Comparison of ENCODE assay signal across 23 mouse cellular contexts in genomic region chr11:32013014-32013427, GRCm38 (mm10). TPM values are rescaled to one million over a fixed set of nuclear protein-coding genes. Genes with fewer than 3 reads are reported as not detected.
A peak's percentile ranks its signal among the peaks of the same experiment; 100 is the strongest.
DNase-seq lines count a peak whose midpoint lies in the region; ATAC-seq and TF ChIP-seq lines count a peak whose summit lies in the region.
"Had no signal": no experiment of that assay in that cellular context is flagged by ENCODE, and none has a peak within 500 bp of the region (broad histone marks: within the 10 kb centered on the region; RNA-seq: fewer than 3 reads in every experiment).

No protein-coding gene starts in this region.

- no peaks in the 10 kb centered on the region for H3K36me3 ChIP-seq in kidney, embryonic 15.5 days
- H3K36me3 ChIP-seq in midbrain, embryonic 16.5 days (ENCODE audit: control insufficient read depth, insufficient read depth, low read length), result peaks cover 8% of the 10 kb centered on the region; the same call in 1 of the 2 replicates
- no peaks in the 10 kb centered on the region for H3K36me3 ChIP-seq in midbrain, embryonic 15.5 days (replicated peaks)
- no peaks in the 10 kb centered on the region for H3K36me3 ChIP-seq in limb, embryonic 14.5 days (ENCODE audit: control insufficient read depth, insufficient read depth, low read length)
- H3K36me3 ChIP-seq in intestine, embryonic 16.5 days (ENCODE audit: control insufficient read depth, insufficient read depth, low read length), result no peaks in the 10 kb centered on the region
- H3K36me3 ChIP-seq: embryonic facial prominence, embryonic 15.5 days; heart, embryonic 12.5 days; limb, embryonic 15.5 days had no signal

- H3K4me2 ChIP-seq in kidney, embryonic 15.5 days, result no peak overlapping the region
- no peak overlapping the region for H3K4me2 ChIP-seq in midbrain, embryonic 16.5 days (ENCODE audit: low read length)
- H3K4me2 ChIP-seq in midbrain, embryonic 15.5 days, result no peak overlapping the region
- H3K4me2 ChIP-seq in limb, embryonic 14.5 days (replicated peaks; ENCODE audit: low read depth, low read length, severe bottlenecking), result no peak overlapping the region
- no peak overlapping the region for H3K4me2 ChIP-seq in intestine, embryonic 16.5 days (ENCODE audit: low read depth, low read length)
- H3K4me2 ChIP-seq: embryonic facial prominence, embryonic 15.5 days; forebrain, embryonic 15.5 days; heart, embryonic 12.5 days; limb, embryonic 15.5 days; lung, embryonic 14.5 days; midbrain, embryonic 12.5 days had no signal

- no peak overlapping the region for H3K4me3 ChIP-seq in kidney, embryonic 15.5 days (replicated peaks)
- H3K4me3 ChIP-seq in midbrain, embryonic 16.5 days (ENCODE audit: low read depth, low read length), result no peak overlapping the region
- no peak overlapping the region for H3K4me3 ChIP-seq in midbrain, embryonic 15.5 days
- no peak overlapping the region for H3K4me3 ChIP-seq in limb, embryonic 14.5 days (replicated peaks; ENCODE audit: low read length)
- H3K4me3 ChIP-seq in intestine, embryonic 16.5 days (ENCODE audit: low read length), result no peak overlapping the region
- H3K4me3 ChIP-seq: embryonic facial prominence, embryonic 15.5 days; forebrain, embryonic 15.5 days; heart, embryonic 12.5 days; limb, embryonic 15.5 days; midbrain, embryonic 12.5 days had no signal

- no peaks in the 10 kb centered on the region for H3K9me3 ChIP-seq in kidney, embryonic 15.5 days (replicated peaks)
- H3K9me3 ChIP-seq in midbrain, embryonic 16.5 days (replicated peaks; ENCODE audit: control insufficient read depth, low read length, poor library complexity, severe bottlenecking), result no peaks in the 10 kb centered on the region
- no peaks in the 10 kb centered on the region for H3K9me3 ChIP-seq in midbrain, embryonic 15.5 days
- no peaks in the 10 kb centered on the region for H3K9me3 ChIP-seq in limb, embryonic 14.5 days (ENCODE audit: control insufficient read depth, low read length)
- no peaks in the 10 kb centered on the region for H3K9me3 ChIP-seq in intestine, embryonic 16.5 days (ENCODE audit: control insufficient read depth, low read length)
- H3K9me3 ChIP-seq: embryonic facial prominence, embryonic 15.5 days; forebrain, embryonic 15.5 days; heart, embryonic 12.5 days; limb, embryonic 15.5 days; midbrain, embryonic 12.5 days had no signal

- H3K4me1 ChIP-seq in kidney, embryonic 15.5 days, result peaks cover 14% of the 10 kb centered on the region
- H3K4me1 ChIP-seq in midbrain, embryonic 16.5 days (ENCODE audit: control insufficient read depth, insufficient read depth, low read length), result peaks cover 82% of the 10 kb centered on the region
- peaks cover 88% of the 10 kb centered on the region for H3K4me1 ChIP-seq in midbrain, embryonic 15.5 days
- H3K4me1 ChIP-seq in limb, embryonic 14.5 days (ENCODE audit: control insufficient read depth, insufficient read depth, low read length), result peaks cover 9% of the 10 kb centered on the region; the same call in 1 of the 2 replicates
- no peaks in the 10 kb centered on the region for H3K4me1 ChIP-seq in intestine, embryonic 16.5 days (ENCODE audit: control insufficient read depth, insufficient read depth, low read length)

- peak; percentile 29; the same call in 1 of the 2 replicates for ATAC-seq in kidney, embryonic 15.5 days (replicated peaks; ENCODE audit: low FRiP score)
- ATAC-seq in midbrain, embryonic 16.5 days, result no peak
- no peak for ATAC-seq in midbrain, embryonic 15.5 days (replicated peaks)
- peak; percentile 19; the same call in 1 of the 2 replicates for ATAC-seq in limb, embryonic 14.5 days (ENCODE audit: low FRiP score, low read depth)
- no peak for ATAC-seq in intestine, embryonic 16.5 days
- ATAC-seq: forebrain, embryonic 15.5 days had no signal

- no peak for TF ChIP-seq POLR2A in limb, embryonic 14.5 days (IDR thresholded peaks at IDR 0.05; ENCODE audit: borderline replicate concordance, extremely low read depth, insufficient read depth, insufficient read length)

- H3K27ac ChIP-seq in kidney, embryonic 15.5 days, result 0 out of 2 replicates have a peak overlapping the region, but pooled peaks have one; percentile 18
- peak overlapping the region; percentile 40; the same call in 1 of the 2 replicates for H3K27ac ChIP-seq in midbrain, embryonic 16.5 days (ENCODE audit: low read length)
- H3K27ac ChIP-seq in midbrain, embryonic 15.5 days, result no peak overlapping the region
- no peak overlapping the region for H3K27ac ChIP-seq in limb, embryonic 14.5 days (replicated peaks; ENCODE audit: low read depth, low read length)
- no peak overlapping the region for H3K27ac ChIP-seq in intestine, embryonic 16.5 days (ENCODE audit: low read length)
- H3K27ac ChIP-seq: embryonic facial prominence, embryonic 15.5 days; limb, embryonic 15.5 days; liver, embryonic 14.5 days; midbrain, embryonic 12.5 days had no signal

- H3K27me3 ChIP-seq in kidney, embryonic 15.5 days, result no peaks in the 10 kb centered on the region
- H3K27me3 ChIP-seq in midbrain, embryonic 16.5 days (ENCODE audit: control insufficient read depth, insufficient read depth, low read depth, low read length), result no peaks in the 10 kb centered on the region
- no peaks in the 10 kb centered on the region for H3K27me3 ChIP-seq in midbrain, embryonic 15.5 days (replicated peaks)
- no peaks in the 10 kb centered on the region for H3K27me3 ChIP-seq in limb, embryonic 14.5 days (ENCODE audit: control insufficient read depth, insufficient read depth, low read length)
- H3K27me3 ChIP-seq in intestine, embryonic 16.5 days (replicated peaks; ENCODE audit: control insufficient read depth, insufficient read depth, low read length), result no peaks in the 10 kb centered on the region
- H3K27me3 ChIP-seq: embryonic facial prominence, embryonic 15.5 days; forebrain, embryonic 15.5 days; heart, embryonic 12.5 days; limb, embryonic 15.5 days; midbrain, embryonic 12.5 days had no signal

- 76% methylated on average over 4 of the region's 4 CpGs for WGBS in kidney, embryonic 15.5 days
- 84% methylated on average over 4 of the region's 4 CpGs for WGBS in midbrain, embryonic 16.5 days
- 86% methylated on average over 4 of the region's 4 CpGs for WGBS in midbrain, embryonic 15.5 days
- WGBS in limb, embryonic 14.5 days, result 67% methylated on average over 4 of the region's 4 CpGs
- 80% methylated on average over 4 of the region's 4 CpGs for WGBS in intestine, embryonic 16.5 days

- H3K9ac ChIP-seq in kidney, embryonic 15.5 days, result no peak overlapping the region
- no peak overlapping the region for H3K9ac ChIP-seq in midbrain, embryonic 16.5 days (ENCODE audit: low read depth, low read length)
- no peak overlapping the region for H3K9ac ChIP-seq in midbrain, embryonic 15.5 days
- no peak overlapping the region for H3K9ac ChIP-seq in limb, embryonic 14.5 days (ENCODE audit: low read depth, low read length, severe bottlenecking)
- H3K9ac ChIP-seq in intestine, embryonic 16.5 days (ENCODE audit: low read depth, low read length), result no peak overlapping the region
- H3K9ac ChIP-seq: embryonic facial prominence, embryonic 15.5 days; forebrain, embryonic 15.5 days; heart, embryonic 12.5 days; limb, embryonic 15.5 days; liver, embryonic 14.5 days; lung, embryonic 14.5 days; midbrain, embryonic 12.5 days had no signal

- DNase-seq in kidney, postnatal 14 days, result no peak
- DNase-seq in CD4-positive helper T cell, adult 2 months (ENCODE audit: low read depth, low spot score), result peak; percentile 31
- no peak for DNase-seq in limb, embryonic 14.5 days (ENCODE audit: low spot score)
- DNase-seq: adrenal gland, postnatal 25 days; B cell, adult 2 months; cerebellum, adult 9-10 months; gastrocnemius, postnatal 10 days; heart, adult 11 months; heart, postnatal 14 days; kidney, postnatal 10 days; right cerebral cortex, adult 18-20 months; right cerebral cortex, postnatal 4 days had no signal

RNA-seq across cellular contexts. Expression of gene Nsg2, which starts 12.8 kb away (rescaled TPM):
- 4.6 and 7.7 TPM in 2 replicates for polyA plus RNA-seq in kidney, embryonic 15.5 days (2015; fragmentation: Nextera tagmentation; extraction: Ambion mirVana)
- 730 and 757 TPM in 2 replicates for polyA plus RNA-seq in midbrain, embryonic 16.5 days (2015; fragmentation: Nextera tagmentation; extraction: Ambion mirVana)
- polyA plus RNA-seq in midbrain, embryonic 15.5 days (2015; fragmentation: Nextera tagmentation; extraction: Ambion mirVana), result 653 and 655 TPM in 2 replicates
- 15.7 and 17.5 TPM in 2 replicates for polyA plus RNA-seq in limb, embryonic 14.5 days (2012; rRNA removed)
- 3.2 and 3.8 TPM in 2 replicates for polyA plus RNA-seq in limb, embryonic 14.5 days (2014; fragmentation: Nextera tagmentation; extraction: Ambion mirVana)
- polyA plus RNA-seq in intestine, embryonic 16.5 days (2015; fragmentation: Nextera tagmentation; extraction: Ambion mirVana), result 9.3 and 9.9 TPM in 2 replicates

RNA-seq across cellular contexts. Expression of gene 4930524B15Rik, which starts 47.6 kb away (rescaled TPM):
- polyA plus RNA-seq in kidney, embryonic 15.5 days (2015; fragmentation: Nextera tagmentation; extraction: Ambion mirVana), result 0.12 and 0.15 TPM in 2 replicates
- polyA plus RNA-seq in midbrain, embryonic 16.5 days (2015; fragmentation: Nextera tagmentation; extraction: Ambion mirVana), result 0.20 and 0.53 TPM in 2 replicates
- polyA plus RNA-seq in midbrain, embryonic 15.5 days (2015; fragmentation: Nextera tagmentation; extraction: Ambion mirVana), result 0.19 and 0.32 TPM in 2 replicates
- 0.29 and 0.55 TPM in 2 replicates for polyA plus RNA-seq in limb, embryonic 14.5 days (2012; rRNA removed)
- polyA plus RNA-seq in limb, embryonic 14.5 days (2014; fragmentation: Nextera tagmentation; extraction: Ambion mirVana), result 0.12 and 0.18 TPM in 2 replicates
- not detected in 2 replicates for polyA plus RNA-seq in intestine, embryonic 16.5 days (2015; fragmentation: Nextera tagmentation; extraction: Ambion mirVana)
- polyA plus RNA-seq: embryonic facial prominence, embryonic 15.5 days; limb, embryonic 15.5 days; liver, embryonic 14.5 days; lung, embryonic 14.5 days had no signal

Comparison
In these comparisons a context has a peak if more than half of its experiments do, and no peak if none do; other contexts are left out.
1. H3K27ac ChIP-seq: peak in kidney, embryonic 15.5 days (single experiment) and midbrain, embryonic 16.5 days (single experiment); none in midbrain, embryonic 15.5 days (single experiment), limb, embryonic 14.5 days (single experiment) and intestine, embryonic 16.5 days (single experiment).
2. ATAC-seq: peak in kidney, embryonic 15.5 days (single experiment) and limb, embryonic 14.5 days (single experiment); none in midbrain, embryonic 16.5 days (single experiment), midbrain, embryonic 15.5 days (single experiment) and intestine, embryonic 16.5 days (single experiment).
3. RNA of gene Nsg2, which starts 12.8 kb away (polyA plus RNA-seq): 730 to 757 TPM in midbrain, embryonic 16.5 days and 653 to 655 TPM in midbrain, embryonic 15.5 days; 3.2 to 17.5 TPM in limb, embryonic 14.5 days, 9.3 to 9.9 TPM in intestine, embryonic 16.5 days and 4.6 to 7.7 TPM in kidney, embryonic 15.5 days; every median in the first group is over 10 times any median in the second.